Mouse (Mus musculus) lung, embryonic 14.5 days (tissue): ENCODE data around the gene Aldh1a2. TPM values are rescaled to one million over a fixed set of nuclear protein-coding genes. Genes with fewer than 3 reads are reported as not detected.

Experiments used
- ATAC-seq: fragments of 200-750 bp; cut with Nextera tagmentation; 2 replicates; pipeline ENCODE4 v1.8.0; 2017; ENCODE audit warnings: mild to moderate bottlenecking, moderate TSS enrichment, moderate library complexity; ENCODE audit not compliant: insufficient read depth
- DNase-seq: peaks from one replicate; pipeline ENCODE4 v3.0.0-alpha.2; 2015
- H3K27ac ChIP-seq: fragments of 300-500 bp; sonication (generic); 2 replicates; pipeline ENCODE4 v1.5.1; 2014; ENCODE audit warnings: low read depth, mild to moderate bottlenecking, moderate library complexity
- H3K27me3 ChIP-seq: fragments of 300-500 bp; sonication (generic); 2 replicates; pipeline ENCODE4 v1.6.1; 2014; ENCODE audit warnings: low read length, control low read depth; ENCODE audit not compliant: insufficient read depth
- H3K36me3 ChIP-seq: fragments of 300-500 bp; sonication (generic); 2 replicates; pipeline ENCODE4 v1.6.1; 2014; ENCODE audit warnings: control low read depth; ENCODE audit not compliant: insufficient read depth
- H3K4me1 ChIP-seq: fragments of 300-500 bp; sonication (generic); 2 replicates; pipeline ENCODE4 v1.6.1; 2014; ENCODE audit warnings: antibody characterized with exemption, control low read depth; ENCODE audit not compliant: insufficient read depth
- H3K4me2 ChIP-seq: fragments of 300-500 bp; sonication (generic); 2 replicates; pipeline ENCODE4 v1.6.1; 2014; ENCODE audit warnings: mild to moderate bottlenecking
- H3K4me3 ChIP-seq: fragments of 300-500 bp; sonication (generic); 2 replicates; pipeline ENCODE4 v1.5.1; 2014; ENCODE audit warnings: low read depth, low read length
- H3K9ac ChIP-seq: fragments of 300-500 bp; sonication (generic); 2 replicates; pipeline ENCODE4 v1.6.1; 2014
- H3K9me3 ChIP-seq: fragments of 300-500 bp; sonication (generic); 2 replicates; pipeline ENCODE4 v1.6.1; 2016; ENCODE audit warnings: low read depth, low read length, control low read depth
- CTCF ChIP-seq: IDR thresholded peaks from 2 replicates; pipeline ENCODE4 v1.5.1; 2016; ENCODE audit warnings: antibody characterized with exemption, low read depth
- WGBS: fragments of 180-500 bp; shearing (Covaris S2); extraction: QIAGEN DNeasy Blood & Tissue Kit; methylation state at CpG from one replicate; pipeline ENCODE4 v1.1.7; 2014; 5-methylcytosine and 5-hydroxymethylcytosine counted together
- polyA plus RNA-seq: library from polyadenylated mRNA; unstranded; fragments of >200 nt; fragmentation: Nextera tagmentation; extraction: Ambion mirVana; gene quantifications from 2 replicates; pipeline ENCODE4 v1.2.1, GENCODE M21; 2014

Gene Aldh1a2
- polyA plus RNA-seq, 1 experiment from 2014 or later, result 41.7 TPM

GRCm38 (mm10) chr9:71216996-71217792 is 1.6 kb downstream of the Aldh1a2 start:
- H3K4me1 ChIP-seq, result peaks cover 3% of the 10 kb centered on the region; the same call in 1 of the 2 replicates
- ATAC-seq (no peak), DNase-seq (peak; percentile 22)
- H3K4me2 ChIP-seq, result peak overlapping the region; percentile 70
- H3K9me3 ChIP-seq, result no peaks in the 10 kb centered on the region
- H3K36me3 ChIP-seq, result no peaks in the 10 kb centered on the region
- peaks cover 61% of the 10 kb centered on the region for H3K27me3 ChIP-seq
- WGBS, result 4% methylated on average over 20 of the region's 20 CpGs
- H3K4me3 ChIP-seq, result no peak overlapping the region; the same call in 1 of the 2 replicates
- no peak overlapping the region for H3K27ac ChIP-seq
- TF ChIP-seq CTCF, result no peak
- no peak overlapping the region for H3K9ac ChIP-seq

GRCm38 (mm10) chr9:71217793-71218095 is 2.2 kb downstream of the Aldh1a2 start:
- DNase-seq (peak; percentile 31), ATAC-seq (no peak)
- no peaks in the 10 kb centered on the region for H3K36me3 ChIP-seq
- H3K27me3 ChIP-seq, result peaks cover 60% of the 10 kb centered on the region
- no peak overlapping the region for H3K4me3 ChIP-seq
- H3K27ac ChIP-seq, result no peak overlapping the region
- H3K9me3 ChIP-seq, result no peaks in the 10 kb centered on the region
- TF ChIP-seq CTCF, result no peak
- no peak overlapping the region for H3K4me2 ChIP-seq
- 27% methylated on average over 5 of the region's 5 CpGs for WGBS
- H3K4me1 ChIP-seq, result peaks cover 3% of the 10 kb centered on the region; the same call in 1 of the 2 replicates
- H3K9ac ChIP-seq, result no peak overlapping the region

- DNase-seq, result no peak
- Histone ChIP-seq H3K9ac (no peak overlapping the region), H3K4me2 (no peak overlapping the region), H3K4me3 (no peak overlapping the region), H3K36me3 (no peaks in the 10 kb centered on the region), H3K9me3 (no peaks in the 10 kb centered on the region), H3K4me1 (peaks cover 3% of the 10 kb centered on the region; the same call in 1 of the 2 replicates), H3K27me3 (peaks cover 45% of the 10 kb centered on the region), H3K27ac (no peak overlapping the region)
- no peak for TF ChIP-seq CTCF
- no peak for ATAC-seq
- WGBS, result 64% methylated on average over 4 of the region's 4 CpGs
These were observed 3.6 kb downstream of the Aldh1a2 start for GRCm38 (mm10) chr9:71219161-71219560.

GRCm38 (mm10) chr9:71220401-71220800 is 4.8 kb downstream of the Aldh1a2 start:
- H3K4me2 ChIP-seq, result no peak overlapping the region
- no peak for TF ChIP-seq CTCF

GRCm38 (mm10) chr9:71227226-71227970 is 11.8 kb downstream of the Aldh1a2 start:
- H3K4me2 ChIP-seq, result no peak overlapping the region
- DNase-seq (no peak), ATAC-seq (no peak)
- H3K27ac ChIP-seq, result no peak overlapping the region
- H3K4me1 ChIP-seq, result no peaks in the 10 kb centered on the region
- no peak overlapping the region for H3K9ac ChIP-seq
- no peak overlapping the region for H3K4me3 ChIP-seq
- TF ChIP-seq CTCF, result no peak
- WGBS, result 43% methylated on average over 10 of the region's 10 CpGs
- no peaks in the 10 kb centered on the region for H3K36me3 ChIP-seq
- H3K9me3 ChIP-seq, result no peaks in the 10 kb centered on the region
- H3K27me3 ChIP-seq, result peaks cover 10% of the 10 kb centered on the region; the same call in 1 of the 2 replicates

More at GRCm38 (mm10) chr9:71220401-71220800, 4.8 kb downstream of the Aldh1a2 start:
- H3K36me3 ChIP-seq, result no peaks in the 10 kb centered on the region
- H3K4me1 ChIP-seq, result peaks cover 3% of the 10 kb centered on the region; the same call in 1 of the 2 replicates
- no peak overlapping the region for H3K9ac ChIP-seq
- H3K27ac ChIP-seq, result no peak overlapping the region
- H3K27me3 ChIP-seq, result peaks cover 33% of the 10 kb centered on the region
- no peak for ATAC-seq
- DNase-seq, result no peak
- H3K9me3 ChIP-seq, result no peaks in the 10 kb centered on the region
- 20% methylated on average over 2 of the region's 2 CpGs for WGBS
- no peak overlapping the region for H3K4me3 ChIP-seq

GRCm38 (mm10) chr9:71230011-71230410 is 14.4 kb downstream of the Aldh1a2 start:
- no peaks in the 10 kb centered on the region for H3K4me1 ChIP-seq
- no peak overlapping the region for H3K27ac ChIP-seq
- no peaks in the 10 kb centered on the region for H3K36me3 ChIP-seq
- no peaks in the 10 kb centered on the region for H3K9me3 ChIP-seq
- DNase-seq, result no peak
- no peak overlapping the region for H3K9ac ChIP-seq
- no peak for ATAC-seq
- peaks cover 10% of the 10 kb centered on the region; the same call in 1 of the 2 replicates for H3K27me3 ChIP-seq
- H3K4me3 ChIP-seq, result no peak overlapping the region
- WGBS, result 10% methylated on average over 6 of the region's 6 CpGs
- TF ChIP-seq CTCF, result no peak
- no peak overlapping the region for H3K4me2 ChIP-seq

GRCm38 (mm10) chr9:71236540-71236939 is 21.0 kb downstream of the Aldh1a2 start:
- peak; percentile 85 for DNase-seq

More at GRCm38 (mm10) chr9:71236540-71236939, 21.0 kb downstream of the Aldh1a2 start:
- Histone ChIP-seq H3K4me3 (no peak overlapping the region), H3K36me3 (no peaks in the 10 kb centered on the region), H3K4me1 (0 out of 2 replicates have a peak, but pooled peaks cover 8% of the 10 kb centered on the region), H3K27ac (no peak overlapping the region), H3K9ac (no peak overlapping the region), H3K27me3 (peaks cover 8% of the 10 kb centered on the region; the same call in 1 of the 2 replicates), H3K9me3 (no peaks in the 10 kb centered on the region), H3K4me2 (no peak overlapping the region)
- peak; percentile 87 for ATAC-seq
- 39% methylated on average over 1 of the region's 1 CpGs for WGBS
- no peak for TF ChIP-seq CTCF
